Mouse (Mus musculus) liver, embryonic 14.5 days (tissue): ENCODE results near the gene Tspan13.

Experiments used
- CTCF ChIP-seq: IDR thresholded peaks from 2 replicates; pipeline ENCODE4 v1.5.1; 2016; ENCODE audit warnings: antibody characterized with exemption, low read depth, control low read depth
- EP300 ChIP-seq: IDR thresholded peaks from 2 replicates; pipeline ENCODE4 v1.6.1; 2016; ENCODE audit warnings: antibody characterized with exemption, low read depth

- TF ChIP-seq CTCF: no peak
- no peak for TF ChIP-seq EP300
Observed at GRCm38 (mm10) chr12:36020081-36020480, 22.2 kb downstream of the Tspan13 start.
